Mouse (Mus musculus) WW6 (cell line): ENCODE measurements around the gene Morn1.

ENCODE experiments used
- DNase-seq: peaks from one replicate; pipeline ENCODE4 v3.0.0-alpha.2; 2013; ENCODE audit warnings: low read depth, low spot score

Morn1 gene

GRCm38 (mm10) chr4:155118278-155118677 is 31.9 kb downstream of the Morn1 start:
- DNase-seq: no peak

- no peak for DNase-seq
Measured at GRCm38 (mm10) chr4:155120038-155120437, 33.7 kb downstream of the Morn1 start.

GRCm38 (mm10) chr4:155120583-155120982 is 34.2 kb downstream of the Morn1 start:
- DNase-seq: no peak

- no peak for DNase-seq
Measured at GRCm38 (mm10) chr4:155121222-155121621, 34.8 kb downstream of the Morn1 start.

- no peak for DNase-seq
Measured at GRCm38 (mm10) chr4:155121915-155122443, 35.6 kb downstream of the Morn1 start.

GRCm38 (mm10) chr4:155122444-155123040 is 36.2 kb downstream of the Morn1 start:
- no peak for DNase-seq

GRCm38 (mm10) chr4:155123868-155124534 is 37.6 kb downstream of the Morn1 start:
- no peak for DNase-seq

- no peak for DNase-seq
Measured at GRCm38 (mm10) chr4:155125310-155125709, 38.9 kb downstream of the Morn1 start.

GRCm38 (mm10) chr4:155126194-155126593 is 39.8 kb downstream of the Morn1 start:
- DNase-seq: no peak

GRCm38 (mm10) chr4:155126602-155127372 is 40.4 kb downstream of the Morn1 start:
- DNase-seq: no peak

GRCm38 (mm10) chr4:155128411-155128810 is 42.0 kb downstream of the Morn1 start:
- DNase-seq: no peak

GRCm38 (mm10) chr4:155129132-155129917 is 42.9 kb downstream of the Morn1 start:
- no peak for DNase-seq

- DNase-seq: no peak
Measured at GRCm38 (mm10) chr4:155129996-155130395, 43.6 kb downstream of the Morn1 start.

- DNase-seq: no peak
Measured at GRCm38 (mm10) chr4:155130616-155131015, 44.2 kb downstream of the Morn1 start.

GRCm38 (mm10) chr4:155133188-155133587 is 46.8 kb downstream of the Morn1 start:
- DNase-seq: no peak

GRCm38 (mm10) chr4:155133658-155134417 is 47.5 kb downstream of the Morn1 start:
- no peak for DNase-seq

- DNase-seq: no peak
Measured at GRCm38 (mm10) chr4:155134686-155135172, 48.4 kb downstream of the Morn1 start.

- no peak for DNase-seq
Measured at GRCm38 (mm10) chr4:155135909-155136585, 49.7 kb downstream of the Morn1 start.

- DNase-seq: no peak
Measured at GRCm38 (mm10) chr4:155137891-155138290, 51.5 kb downstream of the Morn1 start.

GRCm38 (mm10) chr4:155138451-155138850 is 52.1 kb downstream of the Morn1 start:
- no peak for DNase-seq
